Mouse (Mus musculus) forebrain, embryonic 11.5 days (tissue): ENCODE results near the gene Umad1. TPM values are rescaled to one million over a fixed set of nuclear protein-coding genes. Genes with fewer than 3 reads are reported as not detected.
A peak's percentile ranks its signal among the peaks of the same experiment; 100 is the strongest.

Experiments used
- ATAC-seq: fragments of 200-750 bp; cut with Nextera tagmentation; replicated peaks from 2 replicates; pipeline ENCODE4 v1.8.0; 2017; ENCODE audit warnings: moderate TSS enrichment; ENCODE audit not compliant: low FRiP score
- DNase-seq: peaks from one replicate; pipeline ENCODE4 v3.0.0-alpha.2; 2017; ENCODE audit warnings: low spot score
- H3K27ac ChIP-seq: fragments of 300-500 bp; sonication (generic); 2 replicates; pipeline ENCODE4 v1.5.1; 2014; ENCODE audit warnings: low read depth, low read length
- H3K27me3 ChIP-seq: fragments of 300-500 bp; sonication (generic); 2 replicates; pipeline ENCODE4 v1.6.1; 2014; ENCODE audit warnings: mild to moderate bottlenecking, low read length, mixed read lengths; ENCODE audit not compliant: control insufficient read depth, insufficient read depth
- H3K36me3 ChIP-seq: fragments of 300-500 bp; sonication (generic); 2 replicates; pipeline ENCODE4 v1.6.1; 2014; ENCODE audit warnings: mild to moderate bottlenecking, low read length, moderate library complexity, mixed read lengths; ENCODE audit not compliant: control insufficient read depth, insufficient read depth
- H3K4me1 ChIP-seq: fragments of 300-500 bp; sonication (generic); replicated peaks from 2 replicates; pipeline ENCODE4 v1.6.1; 2014; ENCODE audit warnings: low read length, mixed read lengths; ENCODE audit not compliant: control insufficient read depth, insufficient read depth
- H3K4me2 ChIP-seq: fragments of 300-500 bp; sonication (generic); 2 replicates; pipeline ENCODE4 v1.6.1; 2014; ENCODE audit warnings: low read depth, mild to moderate bottlenecking, low read length, moderate library complexity, mixed read lengths; ENCODE audit not compliant: severe bottlenecking
- H3K4me3 ChIP-seq: fragments of 300-500 bp; sonication (generic); 2 replicates; pipeline ENCODE4 v1.5.1; 2014; ENCODE audit warnings: low read depth, low read length
- H3K9ac ChIP-seq: fragments of 300-500 bp; sonication (generic); 2 replicates; pipeline ENCODE4 v1.6.1; 2014; ENCODE audit warnings: low read length
- H3K9me3 ChIP-seq: fragments of 300-500 bp; sonication (generic); 2 replicates; pipeline ENCODE4 v1.6.1; 2016; ENCODE audit warnings: low read length, mixed read lengths; ENCODE audit not compliant: control insufficient read depth
- WGBS: fragments of 180-500 bp; shearing (Covaris S2); extraction: QIAGEN DNeasy Blood & Tissue Kit; methylation state at CpG from one replicate; pipeline ENCODE4 v1.1.7; 2014; 5-methylcytosine and 5-hydroxymethylcytosine counted together
- polyA plus RNA-seq: library from polyadenylated mRNA; unstranded; fragments of >200 nt; fragmentation: Nextera tagmentation; extraction: Ambion mirVana; gene quantifications from 2 replicates; pipeline ENCODE4 v1.2.1, GENCODE M21; 2014

Gene Umad1
- polyA plus RNA-seq, 1 experiment from 2014 or later = 18.9 TPM

DNA sequence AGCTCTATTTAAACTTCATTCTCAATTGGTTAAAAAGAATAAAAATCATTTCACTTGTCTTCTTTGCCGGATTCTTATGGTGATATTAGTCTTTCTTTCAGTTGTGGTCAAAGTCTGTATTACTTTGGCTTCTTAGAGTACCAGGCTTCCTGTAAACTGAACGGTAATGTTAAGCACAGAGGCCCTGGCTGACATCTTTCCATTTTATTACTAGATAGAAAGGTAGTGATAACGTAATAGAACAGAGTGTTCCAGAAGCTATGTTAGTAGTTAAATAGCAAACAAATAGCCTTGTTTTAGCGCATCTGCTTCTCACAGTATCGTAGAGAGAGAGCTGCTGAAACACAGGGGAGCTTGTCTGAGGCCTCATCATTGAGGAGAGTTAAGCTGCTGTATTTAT lies 146.8 kb downstream of the Umad1 start:
- Histone ChIP-seq H3K27ac (no peak overlapping the region), H3K4me2 (no peak overlapping the region), H3K4me3 (no peak overlapping the region), H3K9ac (no peak overlapping the region), H3K9me3 (no peaks in the 10 kb centered on the region), H3K27me3 (no peaks in the 10 kb centered on the region), H3K36me3 (no peaks in the 10 kb centered on the region), H3K4me1 (no peaks in the 10 kb centered on the region)
- 91% methylated on average over 5 of the region's 5 CpGs for WGBS
- DNase-seq = no peak
- no peak for ATAC-seq

GRCm38 (mm10) chr6:8408332-8408731 lies 149.2 kb downstream of the Umad1 start:
- no peaks in the 10 kb centered on the region for H3K36me3 ChIP-seq
- no peaks in the 10 kb centered on the region for H3K27me3 ChIP-seq
- H3K27ac ChIP-seq = no peak overlapping the region
- ATAC-seq (no peak), DNase-seq (no peak)
- H3K4me1 ChIP-seq = no peaks in the 10 kb centered on the region
- H3K4me3 ChIP-seq = no peak overlapping the region
- no peaks in the 10 kb centered on the region for H3K9me3 ChIP-seq
- WGBS = 91% methylated on average over 2 of the region's 2 CpGs
- no peak overlapping the region for H3K9ac ChIP-seq
- H3K4me2 ChIP-seq = no peak overlapping the region

GRCm38 (mm10) chr6:8409865-8410264 lies 150.8 kb downstream of the Umad1 start:
- no peaks in the 10 kb centered on the region for H3K4me1 ChIP-seq
- H3K9ac ChIP-seq = no peak overlapping the region
- WGBS = 87% methylated on average over 4 of the region's 4 CpGs
- ATAC-seq = no peak
- no peak for DNase-seq
- H3K27ac ChIP-seq = no peak overlapping the region
- H3K36me3 ChIP-seq = no peaks in the 10 kb centered on the region
- H3K27me3 ChIP-seq = no peaks in the 10 kb centered on the region
- no peaks in the 10 kb centered on the region for H3K9me3 ChIP-seq
- no peak overlapping the region for H3K4me3 ChIP-seq
- H3K4me2 ChIP-seq = no peak overlapping the region

DNA sequence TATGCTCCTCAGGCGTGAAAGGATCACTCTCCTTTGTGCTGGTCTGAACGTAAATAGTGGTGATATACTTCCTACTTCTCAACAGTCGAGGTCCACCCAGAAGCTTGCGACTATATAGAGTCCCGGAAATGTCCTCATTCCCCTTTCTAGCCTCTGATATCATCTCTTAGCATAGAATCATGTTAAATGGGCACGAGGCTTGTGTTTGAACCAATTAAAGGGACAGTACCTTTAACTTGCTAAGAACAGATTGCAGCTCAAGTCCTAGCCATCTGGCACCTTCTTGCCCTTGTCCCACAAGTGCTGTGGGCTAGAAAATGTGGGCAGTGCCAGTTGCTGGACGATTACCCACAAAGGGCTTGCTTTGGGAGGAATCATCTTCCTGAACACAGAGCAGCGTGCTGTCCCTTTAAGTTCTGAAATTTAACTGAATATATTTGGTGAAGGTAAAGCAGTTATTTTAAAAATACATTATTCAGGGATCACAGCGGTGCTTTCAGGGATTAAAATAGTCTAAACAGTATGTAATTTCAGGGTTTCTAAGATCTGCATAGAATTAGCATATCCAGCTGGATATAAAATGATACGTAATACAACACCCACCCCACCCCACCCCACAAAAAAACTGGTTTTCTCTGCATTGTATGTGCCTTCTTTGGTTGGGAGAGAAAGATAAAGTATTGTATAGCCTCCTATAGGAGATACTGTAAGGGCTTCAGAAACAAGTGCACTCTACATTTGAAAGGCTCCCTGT lies 153.9 kb downstream of the Umad1 start:
- WGBS = 76% methylated on average over 10 of the region's 10 CpGs
- Histone ChIP-seq H3K4me2 (no peak overlapping the region), H3K4me3 (no peak overlapping the region), H3K27ac (no peak overlapping the region), H3K9ac (no peak overlapping the region), H3K4me1 (no peaks in the 10 kb centered on the region), H3K9me3 (no peaks in the 10 kb centered on the region), H3K27me3 (no peaks in the 10 kb centered on the region), H3K36me3 (no peaks in the 10 kb centered on the region)
- peak; percentile 27; the same call in 1 of the 2 replicates for ATAC-seq
- no peak for DNase-seq

DNA sequence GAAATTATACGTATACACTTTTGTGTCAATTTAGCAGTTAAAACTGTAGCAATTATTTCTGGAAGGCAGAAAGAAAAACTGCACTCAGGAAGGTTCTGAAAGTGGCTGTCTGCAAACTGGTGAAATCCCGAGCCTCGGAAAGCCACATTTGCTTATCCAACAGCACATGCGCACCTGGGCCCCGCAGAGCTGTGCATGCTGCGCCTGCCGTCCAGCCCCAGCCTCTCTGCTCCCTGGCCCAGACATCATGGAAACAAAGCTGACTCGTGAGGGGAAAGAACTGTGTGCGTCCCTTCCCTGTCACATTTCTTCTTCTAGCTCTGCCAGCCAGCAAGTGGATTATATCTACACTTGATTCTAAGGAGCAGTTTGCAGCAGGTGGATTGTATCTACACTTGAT lies 154.9 kb downstream of the Umad1 start:
- no peaks in the 10 kb centered on the region for H3K27me3 ChIP-seq
- H3K4me3 ChIP-seq = no peak overlapping the region
- no peaks in the 10 kb centered on the region for H3K9me3 ChIP-seq
- WGBS = 54% methylated on average over 9 of the region's 9 CpGs
- H3K27ac ChIP-seq = no peak overlapping the region
- ATAC-seq (no peak), DNase-seq (no peak)
- no peaks in the 10 kb centered on the region for H3K4me1 ChIP-seq
- H3K36me3 ChIP-seq = no peaks in the 10 kb centered on the region
- H3K4me2 ChIP-seq = no peak overlapping the region
- no peak overlapping the region for H3K9ac ChIP-seq

DNA sequence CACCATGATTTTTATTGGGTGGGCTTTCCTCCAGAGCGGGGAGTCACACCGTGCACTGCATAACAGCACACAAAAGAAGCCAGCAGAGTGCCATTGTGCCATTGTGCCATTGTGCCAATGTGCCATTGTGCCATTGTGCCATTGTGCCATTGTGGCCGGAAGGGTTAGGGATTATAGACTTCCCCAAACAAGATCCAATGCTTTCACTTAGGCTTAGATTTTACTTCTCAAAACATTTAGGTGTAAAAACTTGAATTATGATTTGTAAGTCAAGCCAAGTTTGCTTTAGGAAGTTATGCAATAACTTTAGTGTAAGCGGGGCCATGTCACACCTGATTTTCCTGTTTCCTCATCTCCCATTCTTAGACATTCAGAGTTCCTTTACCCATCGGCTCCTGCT lies 156.7 kb downstream of the Umad1 start:
- DNase-seq = no peak
- no peak overlapping the region for H3K27ac ChIP-seq
- no peak for ATAC-seq
- no peak overlapping the region for H3K4me3 ChIP-seq
- no peaks in the 10 kb centered on the region for H3K36me3 ChIP-seq
- no peaks in the 10 kb centered on the region for H3K4me1 ChIP-seq
- H3K9me3 ChIP-seq = no peaks in the 10 kb centered on the region
- no peak overlapping the region for H3K4me2 ChIP-seq
- H3K9ac ChIP-seq = no peak overlapping the region
- 73% methylated on average over 5 of the region's 5 CpGs for WGBS
- H3K27me3 ChIP-seq = no peaks in the 10 kb centered on the region

GRCm38 (mm10) chr6:8416802-8417569 lies 157.9 kb downstream of the Umad1 start:
- H3K9ac ChIP-seq = no peak overlapping the region
- no peak overlapping the region for H3K4me3 ChIP-seq
- no peaks in the 10 kb centered on the region for H3K36me3 ChIP-seq
- no peak for ATAC-seq
- 82% methylated on average over 8 of the region's 8 CpGs for WGBS
- no peak for DNase-seq
- no peaks in the 10 kb centered on the region for H3K9me3 ChIP-seq
- H3K27ac ChIP-seq = no peak overlapping the region
- H3K27me3 ChIP-seq = no peaks in the 10 kb centered on the region
- no peak overlapping the region for H3K4me2 ChIP-seq
- no peaks in the 10 kb centered on the region for H3K4me1 ChIP-seq

DNA sequence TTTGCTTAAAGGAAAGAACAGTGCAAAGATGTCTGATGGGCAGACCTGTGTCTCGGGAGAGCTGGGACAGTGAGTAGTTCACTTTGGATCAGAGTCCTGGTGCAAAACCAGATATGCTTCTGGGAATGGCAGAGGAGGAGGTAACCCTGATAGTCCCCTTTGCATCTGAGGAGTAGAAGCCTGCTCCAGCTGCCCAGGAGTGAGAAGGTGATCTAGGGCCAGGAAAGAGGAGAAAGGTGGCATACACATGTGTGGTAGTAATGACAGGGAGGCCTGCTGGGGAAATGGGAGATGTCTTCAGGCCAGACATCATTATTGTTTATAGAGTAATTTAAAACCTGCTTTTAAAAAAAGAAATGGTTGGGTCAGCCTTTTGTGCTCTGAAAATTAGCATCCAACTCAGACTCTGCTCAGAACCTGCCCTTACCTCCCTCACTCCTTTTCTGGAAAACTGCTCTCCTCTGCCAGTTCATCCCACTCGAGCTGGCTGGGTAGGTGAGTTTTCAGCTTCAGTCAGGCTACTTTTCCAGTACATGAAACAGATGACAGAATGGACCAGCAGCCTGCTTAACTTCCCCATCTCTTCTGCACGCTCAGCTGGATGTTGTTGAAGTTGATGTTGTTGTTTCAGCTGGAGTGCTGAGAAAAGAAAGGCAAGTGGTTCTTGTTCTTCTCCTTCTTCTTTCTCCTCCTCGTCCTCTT lies 160.5 kb downstream of the Umad1 start:
- H3K9me3 ChIP-seq = no peaks in the 10 kb centered on the region
- no peak overlapping the region for H3K4me2 ChIP-seq
- whole genome bisulfite sequencing = 71% methylated on average over 4 of the region's 4 CpGs
- no peaks in the 10 kb centered on the region for H3K27me3 ChIP-seq
- no peak overlapping the region for H3K4me3 ChIP-seq
- ATAC-seq = no peak
- H3K36me3 ChIP-seq = no peaks in the 10 kb centered on the region
- H3K4me1 ChIP-seq = 0 out of 2 replicates have a peak, but pooled peaks cover 2% of the 10 kb centered on the region
- no peak overlapping the region for H3K9ac ChIP-seq
- H3K27ac ChIP-seq = no peak overlapping the region
- DNase-seq = no peak
